Mouse (Mus musculus) limb, embryonic 12.5 days (tissue): ENCODE measurements around the gene Edn1. TPM values are rescaled to one million over a fixed set of nuclear protein-coding genes. Genes with fewer than 3 reads are reported as not detected.

Source experiments
- ATAC-seq: fragments of 200-750 bp; cut with Nextera tagmentation; 2 replicates; pipeline ENCODE4 v1.8.0; 2017; ENCODE audit warnings: low read depth, moderate TSS enrichment; ENCODE audit not compliant: insufficient number of reproducible peaks, insufficient read depth, low FRiP score, low TSS enrichment
- H3K27ac ChIP-seq: fragments of 300-500 bp; sonication (generic); 2 replicates; pipeline ENCODE4 v1.5.1; 2016; ENCODE audit warnings: mild to moderate bottlenecking, moderate library complexity
- H3K27me3 ChIP-seq: fragments of 300-500 bp; sonication (generic); 2 replicates; pipeline ENCODE4 v1.6.1; 2016; ENCODE audit warnings: mild to moderate bottlenecking, moderate library complexity
- H3K36me3 ChIP-seq: fragments of 300-500 bp; sonication (generic); 2 replicates; pipeline ENCODE4 v1.6.1; 2016; ENCODE audit warnings: mild to moderate bottlenecking, moderate library complexity
- H3K4me1 ChIP-seq: fragments of 300-500 bp; sonication (generic); replicated peaks from 2 replicates; pipeline ENCODE4 v1.6.1; 2016
- H3K4me2 ChIP-seq: fragments of 300-500 bp; sonication (generic); 2 replicates; pipeline ENCODE4 v1.6.1; 2016; ENCODE audit warnings: mild to moderate bottlenecking, moderate library complexity
- H3K4me3 ChIP-seq: fragments of 300-500 bp; sonication (generic); replicated peaks from 2 replicates; pipeline ENCODE4 v1.5.1; 2016; ENCODE audit warnings: mild to moderate bottlenecking
- H3K9ac ChIP-seq: fragments of 300-500 bp; sonication (generic); replicated peaks from 2 replicates; pipeline ENCODE4 v1.6.1; 2016; ENCODE audit warnings: mild to moderate bottlenecking, moderate library complexity
- H3K9me3 ChIP-seq: fragments of 300-500 bp; sonication (generic); 2 replicates; pipeline ENCODE4 v1.6.1; 2016; ENCODE audit warnings: mild to moderate bottlenecking, moderate library complexity
- WGBS: fragments of 180-500 bp; shearing (Covaris S2); methylation state at CpG from one replicate; pipeline ENCODE4 v1.1.7; 2016; 5-methylcytosine and 5-hydroxymethylcytosine counted together
- polyA plus RNA-seq: library from polyadenylated mRNA; unstranded; fragments of >200 nt; fragmentation: Nextera tagmentation; extraction: Ambion mirVana; gene quantifications from 2 replicates; pipeline ENCODE4 v1.2.1, GENCODE M21; 2016

The Edn1 gene
- polyA plus RNA-seq, 1 experiment from 2014 or later = 0.74 TPM

DNA sequence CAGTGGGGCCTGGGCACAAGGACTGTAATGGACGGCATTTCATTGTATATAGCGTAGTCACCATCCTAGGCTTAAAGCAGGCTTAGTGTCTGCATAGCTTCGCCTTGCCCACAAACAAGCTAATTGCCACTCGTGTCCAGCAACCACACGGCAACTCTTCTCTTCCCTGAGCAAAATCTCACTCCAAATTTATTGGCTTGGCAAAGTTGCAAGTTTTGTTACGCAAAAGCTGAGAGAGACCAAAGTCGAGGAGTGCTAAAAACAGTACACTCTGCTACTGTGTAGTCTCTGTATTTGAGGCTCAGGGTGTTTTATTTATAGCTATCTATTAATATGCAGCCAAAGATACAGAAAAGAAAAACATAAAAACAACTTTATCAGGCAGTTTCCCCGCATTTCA lies 3.0 kb upstream of the Edn1 start:
- Histone ChIP-seq H3K4me3 (no peak overlapping the region), H3K9ac (no peak overlapping the region), H3K27ac (no peak overlapping the region), H3K4me2 (no peak overlapping the region), H3K36me3 (no peaks in the 10 kb centered on the region), H3K9me3 (no peaks in the 10 kb centered on the region), H3K27me3 (peaks cover 33% of the 10 kb centered on the region), H3K4me1 (peaks cover 7% of the 10 kb centered on the region; the same call in 1 of the 2 replicates)
- no peak for ATAC-seq
- WGBS = 69% methylated on average over 8 of the region's 8 CpGs

DNA sequence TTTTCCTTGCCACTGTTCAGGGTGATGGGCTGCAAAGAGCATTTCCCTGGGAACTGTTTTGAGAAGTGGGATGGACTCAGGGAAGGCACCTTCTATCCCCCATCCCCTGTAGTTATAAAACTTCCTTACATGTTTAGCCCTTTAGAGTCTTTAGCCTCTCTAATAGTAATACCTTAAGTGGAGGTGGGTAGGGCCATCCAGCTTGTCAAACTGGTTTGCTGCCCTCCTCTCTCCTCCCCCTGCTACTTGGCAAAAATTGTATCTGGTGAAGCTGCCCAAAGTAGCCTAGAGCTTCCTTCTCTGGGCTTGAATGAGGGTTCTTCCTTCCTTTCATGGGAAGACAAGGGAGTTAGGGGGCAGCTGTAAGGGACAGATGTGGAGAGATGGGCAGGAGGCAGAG lies 2.5 kb upstream of the Edn1 start:
- ATAC-seq = no peak
- Histone ChIP-seq H3K36me3 (no peaks in the 10 kb centered on the region), H3K9me3 (no peaks in the 10 kb centered on the region), H3K4me3 (no peak overlapping the region), H3K27ac (no peak overlapping the region), H3K27me3 (peaks cover 38% of the 10 kb centered on the region), H3K4me1 (peaks cover 12% of the 10 kb centered on the region; the same call in 1 of the 2 replicates), H3K9ac (no peak overlapping the region), H3K4me2 (no peak overlapping the region)

- Histone ChIP-seq H3K9me3 (no peaks in the 10 kb centered on the region), H3K4me3 (peak overlapping the region; percentile 39), H3K4me1 (peaks cover 14% of the 10 kb centered on the region; the same call in 1 of the 2 replicates), H3K9ac (no peak overlapping the region), H3K4me2 (peak overlapping the region; percentile 59), H3K27ac (no peak overlapping the region), H3K36me3 (no peaks in the 10 kb centered on the region), H3K27me3 (peaks cover 40% of the 10 kb centered on the region)
- no peak for ATAC-seq
- WGBS = 5% methylated on average over 11 of the region's 11 CpGs
Observed at GRCm38 (mm10) chr13:42300567-42300966, 709 bp upstream of the Edn1 start.

DNA sequence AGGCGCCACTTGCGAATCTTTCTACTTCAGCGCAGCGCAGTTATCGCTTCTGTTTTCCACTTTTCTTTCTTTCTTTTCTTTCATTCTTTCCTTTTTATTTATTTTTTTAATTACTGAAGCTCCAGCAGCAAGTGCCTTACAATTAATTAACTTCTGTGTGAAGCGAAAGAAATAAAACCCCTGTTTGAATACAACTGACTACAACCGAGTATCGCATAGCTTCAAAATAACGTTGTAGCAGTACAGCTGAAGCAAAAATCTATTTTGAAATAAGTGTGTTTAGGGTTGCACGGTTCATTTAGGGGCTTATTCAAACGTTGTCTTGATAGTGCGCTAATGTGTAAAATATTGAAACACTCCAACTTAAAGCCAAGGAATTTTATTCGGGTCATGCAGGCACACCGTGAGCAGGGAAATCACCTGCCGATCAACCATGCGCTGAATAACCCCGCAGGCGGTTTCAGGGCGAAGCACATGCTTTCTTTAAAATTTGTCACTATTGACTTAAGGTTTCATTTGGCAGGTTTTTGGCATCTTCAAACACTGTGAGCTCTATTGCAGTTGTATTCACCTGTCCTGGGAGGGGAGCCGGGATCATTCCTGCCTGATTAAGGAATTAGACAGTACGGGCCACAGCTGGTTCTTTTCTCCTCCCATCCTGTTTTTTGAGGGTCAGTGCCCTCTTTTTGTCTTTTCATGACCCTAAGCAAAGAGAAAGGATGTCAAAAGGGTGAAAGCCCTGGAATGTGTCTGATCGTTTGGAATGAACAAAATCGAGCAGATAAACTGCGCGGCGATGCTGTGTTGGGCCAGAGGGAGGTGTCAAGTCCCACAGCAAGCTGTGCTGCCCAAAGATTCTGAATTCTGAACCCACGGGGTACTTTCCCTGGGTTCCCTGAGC lies 935 bp downstream of the Edn1 start:
- H3K27me3 ChIP-seq = peaks cover 46% of the 10 kb centered on the region
- no peak overlapping the region for H3K27ac ChIP-seq
- peaks cover 14% of the 10 kb centered on the region; the same call in 1 of the 2 replicates for H3K4me1 ChIP-seq
- H3K9ac ChIP-seq = no peak overlapping the region
- 29% methylated on average over 27 of the region's 27 CpGs for WGBS
- ATAC-seq = no peak
- H3K9me3 ChIP-seq = no peaks in the 10 kb centered on the region
- no peaks in the 10 kb centered on the region for H3K36me3 ChIP-seq
- peak overlapping the region; percentile 39 for H3K4me3 ChIP-seq
- peak overlapping the region; percentile 59 for H3K4me2 ChIP-seq

DNA sequence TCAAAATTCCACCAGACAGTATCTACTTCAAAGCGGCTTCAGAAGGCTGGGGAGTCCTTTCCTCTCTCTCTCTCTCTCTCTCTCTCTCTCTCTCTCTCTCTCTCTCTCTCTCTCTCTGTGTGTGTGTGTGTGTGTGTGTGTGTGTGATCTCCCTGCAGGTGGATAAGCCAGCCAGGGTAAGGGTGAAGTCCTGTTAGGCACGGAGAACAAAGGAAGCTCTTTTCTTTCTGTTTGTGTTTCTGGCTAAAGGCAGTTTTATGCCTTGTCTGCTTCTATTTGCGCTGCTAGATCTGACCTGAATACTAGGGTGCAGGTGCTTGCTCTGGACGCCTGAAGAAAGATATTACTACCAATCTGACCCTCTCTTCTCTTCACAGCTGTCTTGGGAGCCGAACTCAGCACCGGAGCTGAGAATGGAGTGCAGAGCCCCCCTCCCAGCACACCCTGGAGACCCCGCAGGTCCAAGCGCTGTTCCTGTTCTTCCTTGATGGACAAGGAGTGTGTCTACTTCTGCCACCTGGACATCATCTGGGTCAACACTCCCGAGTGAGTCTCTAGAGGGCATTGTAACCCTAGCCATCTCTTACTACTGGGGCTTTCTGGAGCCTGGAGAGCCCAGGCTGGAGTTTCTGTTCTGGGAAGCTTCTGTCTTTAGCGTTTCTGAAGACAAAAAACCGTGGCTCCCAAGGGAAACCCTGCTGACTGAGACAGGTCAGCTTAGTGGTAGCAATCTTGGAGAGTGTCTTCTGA lies 2.1 kb downstream of the Edn1 start:
- Histone ChIP-seq H3K4me1 (peaks cover 16% of the 10 kb centered on the region), H3K27ac (no peak overlapping the region), H3K36me3 (no peaks in the 10 kb centered on the region), H3K9me3 (no peaks in the 10 kb centered on the region), H3K4me2 (no peak overlapping the region), H3K27me3 (peaks cover 46% of the 10 kb centered on the region), H3K4me3 (no peak overlapping the region), H3K9ac (no peak overlapping the region)
- 48% methylated on average over 11 of the region's 11 CpGs for WGBS
- ATAC-seq = no peak

DNA sequence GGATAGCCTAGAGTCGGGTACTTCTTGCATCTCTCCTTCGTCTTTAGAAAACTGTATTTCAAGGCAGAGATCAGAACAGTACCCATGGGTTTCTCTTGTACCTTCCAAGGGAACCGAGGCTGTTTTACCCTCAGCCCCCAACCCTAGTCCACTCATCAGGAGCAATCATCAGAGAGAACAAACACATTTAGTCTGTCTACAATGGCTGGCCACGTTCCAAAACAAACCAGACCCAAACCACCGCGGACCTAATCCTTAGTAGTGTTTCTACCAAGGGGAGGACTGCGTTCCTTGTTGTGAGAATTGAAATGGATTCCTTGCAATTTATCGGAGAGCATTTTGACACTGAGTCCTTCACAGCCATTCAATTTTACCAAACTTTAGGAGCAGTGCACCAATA lies 2.9 kb downstream of the Edn1 start:
- H3K27me3 ChIP-seq = peaks cover 46% of the 10 kb centered on the region
- H3K27ac ChIP-seq = no peak overlapping the region
- no peak overlapping the region for H3K9ac ChIP-seq
- H3K9me3 ChIP-seq = no peaks in the 10 kb centered on the region
- no peaks in the 10 kb centered on the region for H3K36me3 ChIP-seq
- H3K4me2 ChIP-seq = no peak overlapping the region
- ATAC-seq = no peak
- 77% methylated on average over 8 of the region's 8 CpGs for WGBS
- no peak overlapping the region for H3K4me3 ChIP-seq
- H3K4me1 ChIP-seq = peaks cover 19% of the 10 kb centered on the region

GRCm38 (mm10) chr13:42306870-42307800 lies 5.9 kb downstream of the Edn1 start:
- peaks cover 20% of the 10 kb centered on the region for H3K4me1 ChIP-seq
- no peaks in the 10 kb centered on the region for H3K9me3 ChIP-seq
- no peak overlapping the region for H3K4me3 ChIP-seq
- H3K9ac ChIP-seq = no peak overlapping the region
- WGBS = 72% methylated on average over 14 of the region's 14 CpGs
- no peak for ATAC-seq
- no peaks in the 10 kb centered on the region for H3K36me3 ChIP-seq
- no peak overlapping the region for H3K4me2 ChIP-seq
- H3K27ac ChIP-seq = no peak overlapping the region
- peaks cover 24% of the 10 kb centered on the region for H3K27me3 ChIP-seq

DNA sequence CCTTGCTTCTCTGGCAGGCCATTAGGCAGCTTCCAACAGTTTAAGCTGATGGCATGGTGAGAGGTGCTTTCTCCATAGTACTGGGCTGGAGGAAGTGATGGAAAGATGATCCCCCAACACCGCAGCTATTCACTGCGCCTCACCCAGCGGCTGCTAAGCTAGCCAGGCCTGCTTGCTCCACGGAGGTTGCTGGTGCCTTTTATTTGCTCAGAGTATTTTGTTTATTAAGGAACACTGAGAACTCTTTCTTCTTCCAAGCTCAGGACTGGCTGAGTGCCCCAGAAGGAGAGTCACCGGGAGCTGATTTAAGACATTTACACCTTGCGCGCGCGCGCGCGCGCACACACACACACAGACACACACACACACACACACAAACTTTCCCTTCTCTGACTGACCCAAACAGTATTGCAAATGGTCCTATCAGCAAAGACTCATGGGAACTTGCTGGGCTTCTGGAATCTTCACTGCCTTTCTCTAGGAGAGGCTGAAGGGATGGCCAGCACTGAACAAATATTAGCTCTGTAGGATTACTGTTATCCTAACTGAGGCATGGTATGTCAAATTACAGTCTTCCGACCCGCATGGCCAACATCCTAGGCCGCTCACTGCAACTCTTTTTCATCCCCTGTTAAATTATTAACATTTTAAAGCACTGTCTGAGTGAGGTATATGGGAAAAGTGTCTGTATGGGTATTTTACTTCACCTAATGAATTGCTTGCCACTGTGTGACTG lies 7.3 kb downstream of the Edn1 start:
- Histone ChIP-seq H3K9me3 (no peaks in the 10 kb centered on the region), H3K4me3 (no peak overlapping the region), H3K27me3 (peaks cover 10% of the 10 kb centered on the region), H3K4me1 (peaks cover 16% of the 10 kb centered on the region), H3K27ac (no peak overlapping the region), H3K4me2 (no peak overlapping the region), H3K9ac (no peak overlapping the region), H3K36me3 (no peaks in the 10 kb centered on the region)
- WGBS = 73% methylated on average over 16 of the region's 16 CpGs
- ATAC-seq = no peak

DNA sequence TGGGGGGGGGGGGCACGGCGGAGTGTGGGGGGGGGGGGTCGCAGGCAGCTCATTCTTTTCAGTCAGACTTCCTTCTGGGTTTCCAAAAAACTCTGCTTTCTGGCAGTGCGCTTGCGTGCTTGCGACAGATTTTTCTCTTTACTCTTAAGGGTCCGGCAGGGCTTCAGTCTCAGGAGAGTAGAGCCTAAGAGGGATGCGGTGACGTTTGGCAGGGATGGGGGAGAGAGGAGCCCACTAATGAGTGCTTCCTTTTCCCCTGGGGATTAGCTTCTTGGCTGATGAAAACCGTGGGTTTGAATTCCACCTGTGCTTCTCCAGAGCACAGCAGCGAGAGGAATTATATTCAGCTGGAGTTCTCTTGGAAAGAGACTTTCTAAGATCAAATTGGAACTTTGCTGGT lies 8.5 kb downstream of the Edn1 start:
- H3K4me1 ChIP-seq = peaks cover 12% of the 10 kb centered on the region
- no peaks in the 10 kb centered on the region for H3K36me3 ChIP-seq
- no peak overlapping the region for H3K27ac ChIP-seq
- WGBS = 39% methylated on average over 11 of the region's 11 CpGs
- no peak overlapping the region for H3K4me3 ChIP-seq
- H3K9me3 ChIP-seq = no peaks in the 10 kb centered on the region
- no peak overlapping the region for H3K9ac ChIP-seq
- H3K27me3 ChIP-seq = peaks cover 5% of the 10 kb centered on the region; the same call in 1 of the 2 replicates
- no peak overlapping the region for H3K4me2 ChIP-seq
- no peak for ATAC-seq

- Histone ChIP-seq H3K9ac (no peak overlapping the region), H3K9me3 (no peaks in the 10 kb centered on the region), H3K36me3 (no peaks in the 10 kb centered on the region), H3K4me1 (no peaks in the 10 kb centered on the region), H3K27me3 (no peaks in the 10 kb centered on the region), H3K4me2 (no peak overlapping the region), H3K27ac (no peak overlapping the region), H3K4me3 (no peak overlapping the region)
- no peak for ATAC-seq
- 72% methylated on average over 1 of the region's 1 CpGs for WGBS
Observed at GRCm38 (mm10) chr13:42315628-42316027, 14.4 kb downstream of the Edn1 start.
